Mouse (Mus musculus): ENCODE measurements around the gene Stk36. TPM values are rescaled to one million over a fixed set of nuclear protein-coding genes. Genes with fewer than 3 reads are reported as not detected.

Gene Stk36
- under 1 TPM; 0.64 to 0.74 TPM for total RNA-seq (2021)
- long read RNA-seq, experiment 1, result 0 reads
- long read RNA-seq, experiment 2, result 0 reads

DNA sequence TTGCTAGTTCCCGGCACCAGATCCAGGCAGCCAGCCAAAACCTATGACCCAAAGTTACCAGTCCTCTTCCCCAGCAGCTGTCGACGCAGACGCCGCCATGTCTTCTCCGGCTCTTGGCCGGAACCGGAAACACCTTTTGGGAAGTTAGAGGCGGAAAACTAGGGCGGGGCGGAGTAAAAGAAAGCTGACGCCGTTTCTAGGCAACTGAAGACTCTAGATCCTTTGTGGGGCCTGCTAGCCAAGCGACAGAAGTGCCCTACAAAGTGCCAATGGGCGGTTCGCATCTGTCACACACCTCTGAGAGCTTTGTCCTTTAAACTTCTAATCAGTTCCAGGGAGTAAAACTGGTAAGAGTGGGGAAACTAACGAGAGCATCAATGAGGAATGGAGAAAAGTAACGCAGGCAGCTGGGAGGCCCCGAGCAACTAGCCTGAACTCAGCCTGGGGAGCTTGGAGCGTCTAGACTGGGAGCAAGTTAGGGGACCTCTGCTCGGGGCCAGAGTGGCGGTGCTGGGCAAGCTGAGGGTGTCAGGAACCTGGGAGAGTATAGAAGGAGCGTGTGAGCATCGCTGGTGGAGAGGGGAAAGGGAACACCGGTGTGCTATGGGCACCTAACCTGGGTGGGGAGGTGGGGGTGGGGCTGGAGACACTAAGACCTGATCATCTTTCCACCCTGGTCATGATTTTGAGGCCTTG is at the start of gene Stk36, which contains the start of gene Rnf25:
Stk36 (plus strand) TSS at position 179 of the 696 bp plus-strand sequence.
Rnf25 (minus strand) TSS at position 131 of the 696 bp plus-strand sequence.
- peak; percentile 91 to 94 for DNase-seq

DNA sequence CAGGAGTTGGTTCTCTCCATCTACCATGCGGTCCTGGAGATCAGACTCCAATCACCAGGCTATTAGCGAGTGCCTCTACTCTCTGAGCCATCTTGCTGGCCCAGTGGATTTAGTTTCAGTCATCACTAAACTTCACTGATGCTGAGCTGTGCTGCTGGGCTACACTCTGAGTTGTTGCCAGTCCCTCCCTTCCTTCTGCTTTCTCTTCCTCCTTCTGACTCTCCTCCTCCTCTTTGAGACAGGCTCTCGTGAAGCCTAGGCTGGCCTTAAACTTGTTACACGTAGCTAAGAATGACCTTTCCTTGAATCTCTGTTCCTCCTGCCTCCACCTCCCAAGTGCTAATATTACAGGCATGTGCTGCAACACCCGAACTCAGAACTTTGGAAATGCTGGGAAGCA is 42.2 kb upstream of the Stk36 start:
- DNase-seq, result no peak

DNA sequence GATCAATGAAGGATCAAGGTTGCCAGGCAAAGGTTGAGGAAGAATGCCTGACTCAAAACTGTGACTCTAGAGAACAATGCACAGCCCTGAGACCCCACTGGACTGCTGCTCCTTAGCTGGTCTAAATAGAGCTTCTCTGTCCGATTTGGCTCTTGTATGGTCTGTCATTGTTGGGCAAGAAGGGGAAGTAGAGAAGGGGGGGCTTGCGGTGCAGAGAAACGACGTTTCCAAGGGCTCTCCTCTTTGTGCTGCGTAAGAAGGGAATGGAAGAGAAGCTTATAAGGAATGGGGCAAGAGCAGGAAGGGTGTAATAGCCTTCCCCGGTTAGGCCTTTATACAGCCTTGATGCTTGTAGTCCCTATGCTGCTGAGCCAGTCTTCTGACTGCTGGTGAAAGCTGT is 35.4 kb upstream of the Stk36 start:
- DNase-seq, result no peak

DNA sequence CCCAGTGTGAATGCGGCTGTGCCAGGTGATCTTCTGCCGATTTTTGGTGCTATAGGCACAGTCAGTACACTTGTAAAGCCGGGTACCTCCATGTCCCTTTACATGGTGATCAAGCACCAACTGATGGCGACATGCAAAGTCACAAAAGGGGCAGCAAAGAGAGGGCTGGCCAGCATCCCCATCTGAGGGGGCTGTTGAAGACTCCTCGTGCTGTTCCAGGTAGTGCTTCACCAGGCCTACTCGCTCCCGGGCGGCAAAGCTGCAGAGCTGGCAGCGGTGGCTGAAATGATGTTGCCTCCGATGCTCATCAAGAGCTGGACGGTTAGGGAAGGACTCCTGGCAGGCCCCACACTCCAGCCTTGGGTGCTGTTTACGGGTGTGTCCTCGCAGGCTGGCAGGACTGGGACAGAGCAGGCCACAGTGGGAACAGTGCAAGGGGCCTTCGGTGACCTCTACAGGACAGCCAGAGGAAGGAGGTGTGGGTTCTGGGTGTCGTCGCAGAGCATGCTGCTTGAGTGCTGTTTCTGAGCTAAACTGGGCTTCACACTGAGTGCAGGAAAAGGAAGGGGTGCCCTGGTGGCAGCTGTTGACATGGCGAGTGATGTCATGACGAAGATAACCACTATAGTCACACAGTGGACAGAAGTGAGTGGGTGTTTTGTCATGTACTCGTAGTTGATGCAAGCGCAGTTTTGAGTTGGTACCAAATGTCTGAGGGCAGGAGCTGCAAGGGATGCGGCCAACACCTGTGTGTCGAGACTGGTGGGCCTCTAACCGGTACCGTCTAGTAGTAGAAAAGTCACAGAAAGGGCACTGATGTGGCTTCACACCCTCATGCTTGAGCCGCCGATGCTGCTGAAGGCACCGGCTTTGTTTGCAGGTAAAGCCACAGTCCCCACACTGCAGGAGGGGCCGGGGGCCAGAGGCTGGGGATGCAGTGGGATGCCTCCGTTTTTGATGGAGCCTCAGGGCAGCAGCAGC is 31.2 kb upstream of the Stk36 start:
- DNase-seq, result no peak

DNA sequence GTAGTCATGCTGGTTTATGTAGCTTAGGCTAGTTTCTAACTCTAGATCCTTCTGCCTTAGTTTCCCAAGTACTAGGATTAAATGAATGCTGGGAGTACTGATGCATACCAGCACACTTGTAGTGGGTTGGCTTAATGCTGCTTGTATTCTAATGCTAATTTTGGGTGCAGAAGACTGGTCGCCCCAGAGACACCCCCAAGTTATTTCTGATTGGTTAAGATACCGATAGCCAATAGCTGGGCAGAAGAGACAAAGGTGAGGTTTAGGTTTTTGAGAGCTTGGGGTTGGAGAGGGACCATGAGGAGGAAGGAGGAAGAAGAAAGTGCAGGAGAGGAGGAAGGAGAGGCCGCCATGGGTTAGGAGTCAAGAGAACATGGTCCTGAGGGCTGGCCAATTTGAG is 18.6 kb upstream of the Stk36 start:
- no peak for DNase-seq

DNA sequence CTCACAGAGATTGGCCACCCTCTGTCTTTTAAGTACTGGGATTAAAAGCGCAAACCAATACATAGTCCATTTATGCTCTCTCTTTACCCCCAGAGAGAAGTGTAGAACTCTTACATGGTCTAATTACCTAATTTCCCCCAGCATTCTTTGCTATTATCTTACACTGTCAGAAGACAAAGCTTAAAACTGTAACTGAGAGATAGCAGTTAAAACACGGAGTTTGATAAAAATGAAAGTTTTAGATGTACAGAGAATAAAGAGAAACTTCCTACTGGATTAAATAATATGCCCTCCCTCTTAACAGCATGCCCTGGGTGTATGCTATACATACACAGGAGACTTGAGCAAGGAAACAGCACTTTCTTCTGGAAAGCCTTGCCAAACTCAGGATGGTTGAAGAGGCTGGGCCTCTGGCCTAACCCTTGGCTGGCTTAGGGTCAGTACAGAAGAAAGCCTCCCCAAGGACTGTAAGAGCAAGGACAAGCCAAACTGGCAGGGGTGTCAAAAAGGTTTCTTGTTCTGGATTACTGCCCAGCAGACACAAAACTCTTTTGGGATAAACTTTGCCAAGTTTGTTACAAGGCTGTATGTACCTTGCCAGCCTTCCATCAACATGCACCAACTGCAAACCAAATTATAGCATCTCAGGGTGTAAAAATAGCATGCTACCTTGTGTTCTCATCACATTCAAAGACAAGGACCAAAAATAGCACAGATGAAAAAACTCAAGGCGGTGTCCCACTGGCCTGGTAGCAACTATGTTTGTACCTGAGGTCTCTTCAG is 16.4 kb upstream of the Stk36 start:
- DNase-seq, result peak; percentile 51 to 75

DNA sequence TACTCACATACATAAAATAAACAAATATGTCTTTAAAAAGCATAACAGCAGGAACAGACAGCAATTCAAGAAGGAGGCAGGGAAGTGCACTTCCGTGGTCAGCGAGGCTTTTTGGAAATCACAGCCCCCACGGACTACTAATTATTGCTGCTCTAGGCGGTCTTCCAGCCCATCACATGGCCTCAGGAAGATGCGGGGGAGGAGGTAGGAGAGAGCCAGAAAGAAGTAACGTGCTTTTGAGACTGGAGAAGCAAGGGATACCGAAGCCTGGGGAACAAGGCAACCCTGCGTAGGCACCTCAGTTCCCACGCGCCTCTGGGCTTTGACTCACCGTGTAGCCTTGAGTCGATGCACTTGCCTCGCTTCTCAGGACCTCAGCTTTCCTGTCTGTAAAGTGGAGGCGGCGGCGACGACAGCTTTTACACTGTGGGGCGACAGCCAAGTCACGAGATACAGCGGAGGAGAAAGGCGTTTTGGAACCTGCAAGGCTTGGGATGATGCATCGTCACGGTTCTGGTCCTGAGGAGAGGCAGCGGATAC is 13.9 kb upstream of the Stk36 start:
- no peak for DNase-seq

DNA sequence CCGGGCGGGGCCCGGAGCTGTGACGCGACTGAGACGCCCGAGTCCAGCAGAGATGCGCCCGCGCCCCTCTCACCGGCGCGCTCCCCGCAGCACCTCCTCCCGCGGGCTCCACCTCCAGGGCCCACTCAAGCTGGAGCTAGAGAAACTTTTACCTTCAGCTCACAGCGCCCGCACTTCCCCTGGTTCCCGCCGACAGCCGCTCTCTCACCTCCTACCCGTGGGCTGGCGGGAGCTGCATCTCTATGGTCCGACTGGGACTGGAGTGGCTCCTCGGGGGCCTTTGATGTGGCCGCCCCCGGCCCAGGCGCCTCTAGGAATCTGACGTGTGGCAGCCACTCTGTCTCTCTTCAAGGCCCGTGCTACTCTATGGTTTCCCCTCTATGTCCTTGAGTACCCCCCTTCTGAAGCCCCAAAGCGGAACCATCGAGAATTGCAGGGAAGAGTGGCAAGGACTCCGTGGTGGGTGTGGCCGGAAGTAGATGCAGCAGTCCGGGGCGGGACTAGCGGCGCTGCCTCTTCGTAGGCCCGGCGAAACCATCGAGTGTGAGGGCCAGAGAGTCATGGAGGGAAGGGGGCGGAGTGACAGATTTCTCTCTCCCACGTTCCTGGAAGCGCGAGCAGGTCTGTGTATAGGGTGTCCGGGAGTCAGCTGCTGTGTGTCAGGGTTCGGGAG is 13.3 kb upstream of the Stk36 start, which contains the start of the genes Zfp142 and Bcs1l:
Zfp142 (minus strand) TSS at position 474 of the 673 bp plus-strand sequence.
Bcs1l (plus strand) TSS at position 517 of the 673 bp plus-strand sequence.
- peak; percentile 99 to 100 for DNase-seq

DNA sequence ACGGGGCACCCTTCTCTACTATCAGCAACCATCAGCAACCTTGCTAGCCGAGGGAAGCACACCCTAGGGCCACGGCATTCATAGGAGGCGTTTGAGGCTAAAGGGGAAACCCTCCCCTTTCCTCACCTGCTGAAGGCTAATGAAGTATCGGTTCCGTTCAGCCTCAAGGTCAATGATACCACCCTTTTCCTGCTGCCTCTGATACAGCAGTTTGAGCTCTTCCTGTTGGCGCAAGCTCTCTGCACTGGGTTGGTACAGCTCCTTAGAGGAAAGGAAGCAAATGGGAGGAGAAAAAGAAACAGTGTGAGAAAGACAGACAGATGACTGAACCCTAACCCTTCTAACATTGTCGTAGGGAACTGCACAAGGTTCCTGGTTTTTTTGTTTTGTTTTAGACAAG is 6.8 kb upstream of the Stk36 start:
- no peak for DNase-seq

DNA sequence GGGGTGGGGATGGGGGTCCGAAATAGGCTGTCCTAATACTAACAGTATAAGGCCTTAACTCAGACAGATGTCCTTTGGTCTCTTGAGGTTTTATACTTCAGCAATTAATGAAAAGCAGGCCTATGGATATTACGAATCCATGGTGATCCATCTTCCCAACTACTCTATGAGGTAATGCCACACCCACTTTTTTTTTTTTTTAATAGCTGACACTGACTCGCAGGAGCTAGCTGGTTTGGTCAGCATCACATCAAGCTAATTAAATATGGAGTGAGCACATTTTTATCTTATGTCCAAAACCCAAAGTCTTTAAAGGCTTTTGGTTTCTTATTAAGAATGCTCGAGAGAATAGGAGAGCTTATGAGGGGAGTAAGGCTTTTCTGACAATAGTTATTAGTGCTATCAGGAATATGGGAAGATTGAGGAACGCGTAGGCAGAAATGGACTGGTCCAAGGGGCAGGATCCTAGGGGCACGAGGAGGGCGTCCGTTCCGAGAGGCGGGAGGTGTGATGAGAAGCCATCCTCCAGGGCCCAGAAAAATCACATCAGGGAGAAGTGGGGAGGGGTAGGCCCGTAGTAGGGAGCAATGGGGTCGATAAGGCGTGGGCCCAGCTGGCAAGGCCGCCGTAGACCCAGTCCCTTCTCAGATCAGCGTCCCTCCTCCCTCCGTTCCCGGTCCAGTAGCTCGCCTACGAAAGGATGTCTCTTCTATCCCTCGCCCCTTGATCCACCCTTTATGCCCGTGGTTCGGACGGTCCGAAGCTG is 561 bp upstream of the Stk36 start:
- no peak for DNase-seq

DNA sequence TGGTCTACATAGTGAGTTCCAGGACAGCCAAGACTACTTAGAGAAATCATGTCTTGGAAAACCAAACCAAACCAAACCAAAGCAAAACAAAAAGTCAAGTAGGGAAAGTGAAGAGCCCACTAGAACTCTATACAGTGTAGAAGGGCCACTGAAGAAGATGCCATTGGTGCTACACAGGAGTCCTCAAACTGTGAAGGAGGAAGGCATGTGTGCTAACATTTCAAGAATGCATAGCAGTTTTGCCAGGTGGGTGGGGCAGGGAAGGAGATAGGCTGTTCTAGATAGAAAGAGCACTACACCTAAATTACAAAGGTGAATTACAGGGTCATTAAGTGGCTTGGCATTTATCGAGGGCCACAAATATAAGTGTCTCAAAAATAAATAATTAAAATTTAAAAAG is 22.9 kb downstream of the Stk36 start:
- no peak for DNase-seq

DNA sequence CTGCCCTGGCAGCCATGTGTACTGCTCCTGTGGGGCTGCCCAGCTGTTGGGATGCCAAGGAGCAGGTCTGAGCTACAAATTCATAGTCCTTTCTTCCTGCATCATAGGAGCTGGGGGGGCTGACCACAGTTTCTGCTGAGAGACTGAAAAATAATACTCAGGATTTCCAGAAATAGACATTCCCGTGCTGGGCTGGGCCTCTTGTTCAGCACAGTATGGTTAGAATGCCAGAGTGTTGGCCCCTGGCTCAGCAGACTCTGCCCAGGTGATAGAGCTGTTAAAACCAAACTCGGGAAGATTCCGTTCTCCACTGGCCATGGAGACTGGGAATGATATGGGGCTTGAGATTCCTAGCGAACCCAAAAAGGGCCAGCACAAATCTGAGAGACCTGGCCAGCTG is 24.8 kb downstream of the Stk36 start:
- no peak for DNase-seq

DNA sequence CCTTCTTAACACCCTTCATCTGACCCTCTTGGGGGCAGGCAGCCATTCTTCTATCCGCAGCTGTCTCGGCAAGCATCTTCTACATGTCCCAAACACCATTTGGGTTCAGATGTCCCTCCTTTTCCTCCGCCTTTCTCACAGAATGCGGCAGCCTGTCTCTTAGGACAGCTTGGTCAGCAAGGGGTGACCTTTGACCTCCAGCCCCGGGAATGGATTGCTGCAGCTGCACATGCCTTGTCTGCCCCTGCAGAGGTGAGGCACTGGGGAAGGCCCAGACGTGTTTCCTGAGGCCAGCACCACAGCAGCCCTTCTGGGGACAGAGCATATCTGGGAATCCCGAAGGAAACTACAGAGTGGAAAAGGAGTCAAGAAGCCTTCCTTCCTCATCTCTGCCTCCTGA is 26.8 kb downstream of the Stk36 start:
- DNase-seq, result no peak

DNA sequence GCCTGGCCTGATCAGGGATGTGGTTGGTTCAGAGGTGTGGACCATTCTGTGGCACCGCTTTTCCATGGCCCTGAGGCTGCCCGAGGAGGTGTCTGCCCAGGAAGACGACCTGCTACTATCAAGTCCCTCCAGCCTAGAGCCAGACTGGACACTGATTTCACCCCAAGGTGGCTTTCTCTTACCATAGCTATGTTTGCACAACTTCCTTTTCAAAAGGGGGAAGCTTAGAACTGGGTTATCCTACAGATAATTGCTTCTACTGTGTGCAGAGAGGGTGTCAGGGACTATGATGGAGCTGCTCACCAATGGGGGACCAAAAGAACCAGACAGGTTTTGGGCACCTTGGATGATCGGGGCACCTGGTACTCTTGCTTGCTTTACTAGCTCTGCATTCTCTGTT is 31.5 kb downstream of the Stk36 start:
- DNase-seq, result no peak

DNA sequence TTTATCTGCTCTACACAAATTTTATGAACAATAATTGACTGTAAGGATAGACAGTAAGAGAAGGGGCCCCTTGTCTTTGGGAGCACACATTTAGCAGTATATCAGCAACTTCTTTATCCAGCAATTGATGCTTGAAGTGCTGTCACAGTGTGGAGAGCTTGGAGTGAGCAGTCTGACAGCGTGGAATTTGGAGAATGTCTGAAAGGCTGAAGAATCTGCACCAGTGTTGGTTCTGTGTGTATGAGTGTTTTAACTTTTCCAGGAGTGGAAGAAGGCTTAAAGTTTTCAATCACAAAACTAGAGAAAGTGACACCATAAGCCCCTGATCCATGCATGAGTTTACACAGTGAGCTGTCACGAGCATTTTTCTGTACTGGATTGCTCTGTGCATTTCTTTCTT is 42.3 kb downstream of the Stk36 start:
- DNase-seq, result no peak

DNA sequence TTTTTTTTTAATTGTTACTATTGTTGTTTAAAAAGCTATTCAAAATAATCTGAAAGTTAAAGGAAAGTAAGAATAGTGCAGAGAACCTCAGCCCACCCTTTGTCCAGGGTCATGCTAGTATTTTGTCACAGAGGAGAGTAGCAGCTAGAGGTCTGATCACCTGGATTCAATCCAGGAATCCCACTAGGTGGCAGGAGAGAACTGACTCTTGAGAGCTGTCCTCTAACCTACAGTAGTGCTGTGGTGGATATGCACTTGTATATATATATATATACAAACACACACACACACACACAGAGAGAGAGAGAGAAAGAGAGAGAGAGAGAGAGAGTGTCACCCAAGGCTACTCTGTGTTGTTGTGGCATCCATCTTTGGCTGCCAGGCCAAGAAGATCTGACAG is 42.7 kb downstream of the Stk36 start:
- no peak for DNase-seq

DNA sequence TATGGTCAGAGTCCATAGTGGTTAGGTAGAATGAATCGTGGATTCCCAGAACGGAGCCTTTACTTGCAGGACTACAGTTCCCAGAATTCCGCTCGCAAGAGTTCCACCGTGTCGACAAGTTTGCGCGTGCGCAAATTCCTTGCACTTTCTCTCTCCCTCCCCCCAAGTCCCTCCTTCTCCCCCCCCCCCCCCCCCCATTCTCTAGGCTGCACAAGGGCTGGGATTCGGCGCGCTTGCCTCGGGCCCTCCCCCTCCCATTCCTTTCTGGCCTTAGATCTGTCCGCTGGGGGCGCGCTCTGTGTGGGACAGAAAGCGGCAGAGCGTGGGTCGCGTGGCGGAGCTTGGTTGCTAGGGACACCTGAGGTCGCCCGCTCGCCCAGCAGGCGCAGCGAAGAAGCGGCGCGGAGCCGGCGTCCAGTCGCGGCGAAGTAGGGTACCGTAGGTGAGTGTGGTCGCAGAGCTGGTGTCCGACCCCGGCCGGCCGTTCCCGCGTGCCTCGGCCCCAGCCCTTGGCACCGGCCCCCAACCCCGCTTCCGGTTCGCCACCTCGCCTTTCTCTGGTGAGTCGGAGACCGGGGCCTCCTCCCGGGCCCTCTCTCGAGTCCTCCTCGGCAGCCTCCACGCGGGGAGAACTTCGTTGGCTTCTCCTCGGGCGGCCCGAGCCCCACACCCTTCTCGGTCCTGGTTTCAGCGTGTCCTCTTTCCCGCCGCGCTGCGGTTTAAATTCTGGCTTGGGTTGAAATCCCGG is 60.4 kb downstream of the Stk36 start, which contains the start of gene Ttll4:
Ttll4 (plus strand) TSS at position 298 of the 748 bp plus-strand sequence.
- peak; percentile 97 for DNase-seq

DNA sequence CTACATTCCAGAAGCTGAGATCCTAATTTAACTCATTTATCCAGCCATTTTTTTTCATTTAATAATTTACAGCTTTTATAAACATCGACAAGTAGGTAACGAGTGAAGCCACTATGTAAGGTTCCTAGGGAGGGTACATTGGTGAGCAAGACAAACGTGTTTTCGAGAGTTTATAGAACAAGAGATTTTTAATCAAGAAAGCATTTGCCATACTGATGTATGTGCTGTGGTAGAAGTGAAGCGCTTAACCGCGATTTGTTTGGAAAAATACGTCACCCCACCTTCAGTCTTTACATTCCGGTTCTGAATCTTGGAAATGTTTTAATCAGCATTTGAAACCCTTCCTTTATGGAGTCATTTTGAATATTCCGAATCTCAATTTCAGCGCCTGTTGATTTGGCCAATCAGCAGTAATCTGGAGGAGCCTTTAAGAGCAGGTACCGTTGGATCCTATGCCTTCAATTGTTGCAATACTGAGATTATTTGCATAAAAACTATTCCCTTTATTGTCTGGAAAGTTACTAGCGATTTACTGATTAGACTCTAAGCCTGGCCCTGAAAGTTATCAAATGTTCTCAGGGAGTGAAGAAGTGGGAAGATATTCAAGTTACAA is 61.1 kb downstream of the Stk36 start:
- no peak for DNase-seq

DNA sequence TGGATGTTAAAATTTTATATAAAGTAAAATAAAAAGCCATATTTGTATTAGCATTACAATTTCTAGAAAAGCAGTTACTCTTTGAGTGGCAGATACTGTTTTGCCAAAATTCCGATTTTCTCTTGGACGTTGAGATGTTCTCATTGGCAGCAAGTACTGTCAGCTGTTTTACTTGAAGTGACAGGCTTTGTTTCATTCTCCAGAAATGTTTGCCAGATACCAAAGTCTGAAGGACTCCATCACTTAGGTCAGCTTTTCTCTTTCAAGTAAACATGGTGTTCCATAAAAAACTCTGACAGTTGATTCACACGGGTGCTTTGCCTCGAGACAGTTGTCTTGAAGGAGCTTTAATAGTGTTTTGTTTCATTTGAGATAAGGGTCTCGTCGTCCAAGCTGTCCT is 63.9 kb downstream of the Stk36 start:
- peak; percentile 24 to 25 for DNase-seq
